Mouse (Mus musculus) embryonic fibroblast, embryonic 13.5 days (primary cell): ENCODE measurements around the gene Ing5. TPM values are rescaled to one million over a fixed set of nuclear protein-coding genes. Genes with fewer than 3 reads are reported as not detected.
"Not testable (repeated sequence)": the region's sequence is repeated elsewhere in the genome, so short reads cannot be mapped to it uniquely, and the experiment has no call there.

Experiments used
- H3K27ac ChIP-seq: 2 replicates; pipeline ENCODE4 v1.5.1; 2012; ENCODE audit warnings: low read length, control low read depth, inconsistent platforms; ENCODE audit not compliant: insufficient read depth
- H3K4me1 ChIP-seq: 2 replicates; pipeline ENCODE4 v1.6.1; 2011; ENCODE audit warnings: low read length; ENCODE audit not compliant: control insufficient read depth, insufficient read depth
- H3K4me3 ChIP-seq: 2 replicates; pipeline ENCODE4 v1.5.1; 2011; ENCODE audit warnings: mild to moderate bottlenecking, control low read depth, low read length; ENCODE audit not compliant: insufficient read depth
- CTCF ChIP-seq: IDR thresholded peaks from 2 replicates; pipeline ENCODE4 v1.5.1; 2011; ENCODE audit warnings: mild to moderate bottlenecking, control low read depth, low read length, moderate library complexity, borderline replicate concordance; ENCODE audit not compliant: insufficient read depth
- POLR2A ChIP-seq: IDR thresholded peaks from 2 replicates; pipeline ENCODE4 v1.6.1; 2011; ENCODE audit warnings: low read depth, mild to moderate bottlenecking, control low read depth, low read length, moderate library complexity
- polyA plus RNA-seq: library from polyadenylated mRNA; stranded (reverse); fragments of >200 nt; gene quantifications from 2 replicates; pipeline ENCODE4 v1.2.4, GENCODE M21; 2011; ENCODE audit warnings: low read depth; ENCODE audit not compliant: missing spikeins, insufficient read length

Gene Ing5
- polyA plus RNA-seq, 1 experiment: 10.7 TPM

- H3K4me1 ChIP-seq: no peaks in the 10 kb centered on the region
These were observed 54.2 kb downstream of the Ing5 start for GRCm38 (mm10) chr1:93857991-93858390.

GRCm38 (mm10) chr1:93859619-93860018 is 55.9 kb downstream of the Ing5 start:
- no peak overlapping the region for H3K27ac ChIP-seq

More at GRCm38 (mm10) chr1:93857991-93858390, 54.2 kb downstream of the Ing5 start:
- H3K4me3 ChIP-seq: no peak overlapping the region
- TF ChIP-seq CTCF (no peak), POLR2A (no peak)
- no peak overlapping the region for H3K27ac ChIP-seq

GRCm38 (mm10) chr1:93861048-93861447 is 57.3 kb downstream of the Ing5 start, which contains the start of gene Gal3st2:
Gal3st2 (plus strand) TSS chr1:93861306.
- not testable (repeated sequence) for H3K27ac ChIP-seq, H3K4me3 ChIP-seq

More at GRCm38 (mm10) chr1:93859619-93860018, 55.9 kb downstream of the Ing5 start:
- no peak overlapping the region for H3K4me3 ChIP-seq
- no peaks in the 10 kb centered on the region for H3K4me1 ChIP-seq
- TF ChIP-seq CTCF: no peak
- no peak for TF ChIP-seq POLR2A

More at GRCm38 (mm10) chr1:93861048-93861447, 57.3 kb downstream of the Ing5 start, which contains the start of gene Gal3st2:
- H3K4me1 ChIP-seq: not testable (repeated sequence)

Other genes starting within 250 kb of the Ing5 start
- gene Stk25, start 145.3 kb upstream of the Ing5 start, polyA plus RNA-seq: 100 and 115 TPM in 2 replicates
- 11.9 and 17.0 TPM in 2 replicates for gene Bok, start 118.3 kb upstream of the Ing5 start, polyA plus RNA-seq
- 92.8 and 110 TPM in 2 replicates for gene Atg4b, start 52.5 kb upstream of the Ing5 start, polyA plus RNA-seq
- 34.5 and 38.7 TPM in 2 replicates for gene Thap4, start 49.1 kb upstream of the Ing5 start, polyA plus RNA-seq
- gene Dtymk, start 2.0 kb upstream of the Ing5 start, polyA plus RNA-seq: 81.7 and 95.6 TPM in 2 replicates
- 7.9 and 12.7 TPM in 2 replicates for gene D2hgdh, start 20.9 kb downstream of the Ing5 start, polyA plus RNA-seq
- not detected in 2 replicates for gene Gal3st2, start 57.3 kb downstream of the Ing5 start, polyA plus RNA-seq
- gene Gal3st2b, start 114.3 kb downstream of the Ing5 start, polyA plus RNA-seq: not detected in 2 replicates
- 0.07 TPM in 1 of 2 replicates, not detected in the other for gene Gal3st2c, start 186.5 kb downstream of the Ing5 start, polyA plus RNA-seq
- not detected in 2 replicates for gene Neu4, start 216.5 kb downstream of the Ing5 start, polyA plus RNA-seq
- not detected in 2 replicates for gene Pdcd1, start 248.6 kb downstream of the Ing5 start, polyA plus RNA-seq